Mouse (Mus musculus): ENCODE data around the gene Adi1. TPM values are rescaled to one million over a fixed set of nuclear protein-coding genes. Genes with fewer than 3 reads are reported as not detected.

Gene Adi1
- polyA plus RNA-seq, 1 experiment: 15.7 TPM

- peak; percentile 66 for DNase-seq (ENCODE audit: low read depth)
Observed at GRCm38 (mm10) chr12:28697821-28698595, 23.0 kb downstream of the Adi1 start.

DNA sequence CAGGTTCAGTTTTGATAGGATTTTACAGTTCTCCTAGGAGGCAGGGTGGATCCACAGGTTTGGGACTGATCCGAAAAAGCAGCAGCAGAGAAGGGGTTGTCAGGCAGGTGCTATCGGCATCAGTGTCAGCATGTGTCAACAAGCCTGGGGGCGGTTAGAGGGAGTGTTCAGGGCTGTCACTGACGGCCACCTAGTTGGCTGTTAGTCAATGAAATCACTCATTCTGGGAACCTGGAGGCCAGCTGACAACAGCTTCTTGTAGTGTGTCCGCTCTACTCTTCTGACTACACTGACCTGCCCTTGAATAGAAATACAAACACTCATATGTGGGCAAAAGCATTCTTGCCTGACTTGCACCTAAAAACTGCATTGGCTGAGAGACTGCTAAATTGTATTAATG, 24.1 kb downstream of the Adi1 start:
- TF ChIP-seq CTCF (IDR thresholded peaks at IDR 0.05; ENCODE audit: borderline replicate concordance, extremely low read depth, insufficient read depth, insufficient read length) (no peak), POLR2A (IDR thresholded peaks at IDR 0.05; ENCODE audit: borderline replicate concordance, extremely low read depth, insufficient read depth, insufficient read length, poor library complexity, severe bottlenecking) (no peak)
- no peak for DNase-seq (ENCODE audit: low read depth)

More at GRCm38 (mm10) chr12:28697821-28698595, 23.0 kb downstream of the Adi1 start:
- TF ChIP-seq CTCF (IDR thresholded peaks at IDR 0.05; ENCODE audit: borderline replicate concordance, extremely low read depth, insufficient read depth, insufficient read length) (no peak), POLR2A (IDR thresholded peaks at IDR 0.05; ENCODE audit: borderline replicate concordance, extremely low read depth, insufficient read depth, insufficient read length, poor library complexity, severe bottlenecking) (no peak)

GRCm38 (mm10) chr12:28699656-28700055, 24.6 kb downstream of the Adi1 start:
- TF ChIP-seq CTCF (IDR thresholded peaks at IDR 0.05; ENCODE audit: borderline replicate concordance, extremely low read depth, insufficient read depth, insufficient read length): peak; percentile 87; the same call in 1 of the 2 replicates
- TF ChIP-seq POLR2A (IDR thresholded peaks at IDR 0.05; ENCODE audit: borderline replicate concordance, extremely low read depth, insufficient read depth, insufficient read length, poor library complexity, severe bottlenecking): no peak
- DNase-seq (ENCODE audit: low read depth): peak; percentile 89

GRCm38 (mm10) chr12:28700101-28700511, 25.1 kb downstream of the Adi1 start:
- TF ChIP-seq POLR2A (IDR thresholded peaks at IDR 0.05; ENCODE audit: borderline replicate concordance, extremely low read depth, insufficient read depth, insufficient read length, poor library complexity, severe bottlenecking): no peak
- TF ChIP-seq CTCF (IDR thresholded peaks at IDR 0.05; ENCODE audit: borderline replicate concordance, extremely low read depth, insufficient read depth, insufficient read length): no peak
- DNase-seq (ENCODE audit: low read depth): no peak

GRCm38 (mm10) chr12:28700561-28701025, 25.6 kb downstream of the Adi1 start:
- DNase-seq (ENCODE audit: low read depth): peak; percentile 91
- TF ChIP-seq POLR2A (IDR thresholded peaks at IDR 0.05; ENCODE audit: borderline replicate concordance, extremely low read depth, insufficient read depth, insufficient read length, poor library complexity, severe bottlenecking) (no peak), CTCF (IDR thresholded peaks at IDR 0.05; ENCODE audit: borderline replicate concordance, extremely low read depth, insufficient read depth, insufficient read length) (no peak)

GRCm38 (mm10) chr12:28701302-28701701, 26.3 kb downstream of the Adi1 start:
- DNase-seq (ENCODE audit: low read depth): no peak
- TF ChIP-seq POLR2A (IDR thresholded peaks at IDR 0.05; ENCODE audit: borderline replicate concordance, extremely low read depth, insufficient read depth, insufficient read length, poor library complexity, severe bottlenecking) (no peak), CTCF (IDR thresholded peaks at IDR 0.05; ENCODE audit: borderline replicate concordance, extremely low read depth, insufficient read depth, insufficient read length) (no peak)

DNA sequence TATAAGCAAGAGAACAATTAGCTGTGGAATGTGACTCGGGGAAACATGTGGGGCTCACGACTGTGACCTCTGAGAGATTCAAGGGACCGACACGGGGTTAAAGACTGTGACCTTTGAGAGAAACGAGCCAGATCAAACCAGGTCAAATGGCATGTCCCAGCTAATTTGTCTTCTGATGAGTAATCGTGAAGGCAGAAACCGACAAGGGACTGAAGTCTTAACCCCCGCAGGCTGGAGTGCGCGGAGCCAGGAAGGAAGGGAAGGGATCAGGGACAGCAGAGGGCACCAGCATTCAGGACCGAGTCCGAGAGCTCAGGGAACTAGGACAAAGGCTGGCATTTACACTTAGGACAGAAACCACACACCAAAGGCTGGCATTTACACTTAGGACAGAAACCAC, 29.4 kb downstream of the Adi1 start:
- TF ChIP-seq CTCF (IDR thresholded peaks at IDR 0.05; ENCODE audit: borderline replicate concordance, extremely low read depth, insufficient read depth, insufficient read length) (peak; percentile 16; the same call in 1 of the 2 replicates), POLR2A (IDR thresholded peaks at IDR 0.05; ENCODE audit: borderline replicate concordance, extremely low read depth, insufficient read depth, insufficient read length, poor library complexity, severe bottlenecking) (no peak)
- DNase-seq (ENCODE audit: low read depth): peak; percentile 48

DNA sequence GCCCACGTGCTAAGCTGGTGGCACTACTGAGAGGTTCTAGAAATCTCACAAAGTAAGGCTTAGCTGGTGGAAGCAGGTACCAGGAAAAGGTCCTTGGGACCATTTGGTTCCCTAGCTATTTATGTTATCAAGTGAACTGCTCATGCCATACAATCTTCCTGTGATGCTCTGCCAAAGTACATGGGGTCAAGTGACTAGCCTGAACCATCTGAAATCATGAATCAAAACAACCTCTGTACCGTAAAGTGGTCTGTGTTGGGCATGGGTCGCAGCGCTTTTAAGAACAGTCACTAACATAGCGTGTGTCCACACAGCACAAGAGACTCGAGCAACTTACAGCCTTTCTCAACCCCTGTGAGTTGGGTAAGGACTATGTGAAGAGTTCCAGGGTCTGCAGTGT, 30.2 kb downstream of the Adi1 start:
- DNase-seq (ENCODE audit: low read depth): no peak
- no peak for TF ChIP-seq POLR2A (IDR thresholded peaks at IDR 0.05; ENCODE audit: borderline replicate concordance, extremely low read depth, insufficient read depth, insufficient read length, poor library complexity, severe bottlenecking)
- no peak for TF ChIP-seq CTCF (IDR thresholded peaks at IDR 0.05; ENCODE audit: borderline replicate concordance, extremely low read depth, insufficient read depth, insufficient read length)

GRCm38 (mm10) chr12:28708154-28708553, 33.1 kb downstream of the Adi1 start:
- TF ChIP-seq CTCF (IDR thresholded peaks at IDR 0.05; ENCODE audit: borderline replicate concordance, extremely low read depth, insufficient read depth, insufficient read length) (no peak), POLR2A (IDR thresholded peaks at IDR 0.05; ENCODE audit: borderline replicate concordance, extremely low read depth, insufficient read depth, insufficient read length, poor library complexity, severe bottlenecking) (no peak)

DNA sequence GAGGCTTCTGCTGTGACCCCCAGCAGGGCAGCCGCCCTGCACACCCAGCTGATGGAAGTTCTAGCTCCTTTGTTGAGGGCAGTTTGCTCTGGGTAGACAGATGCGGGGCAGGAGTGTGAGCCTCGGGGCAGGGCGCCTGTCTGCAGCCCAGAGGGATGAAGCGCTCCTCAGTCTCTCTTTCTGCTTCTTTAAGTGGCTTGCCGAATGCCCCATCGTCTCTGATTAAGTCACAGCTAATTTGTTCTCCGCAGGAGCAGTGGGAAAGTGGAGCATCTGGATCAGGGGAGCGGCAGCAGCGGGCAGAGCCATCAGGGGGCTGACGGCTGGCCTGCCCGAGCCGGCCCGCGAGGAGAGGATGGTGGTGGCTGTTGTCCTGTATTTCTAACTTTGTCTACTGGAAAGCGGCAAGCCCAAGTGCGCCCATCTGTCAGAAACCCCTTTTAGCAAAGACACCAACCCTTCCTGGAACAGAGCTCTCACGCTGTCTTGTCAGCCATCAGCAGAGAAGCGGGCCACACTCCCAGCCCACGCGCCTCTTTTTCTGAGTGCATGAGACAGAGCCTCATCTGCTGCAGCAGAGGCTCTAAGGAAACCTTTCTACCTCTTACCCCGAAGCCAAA, 35.6 kb downstream of the Adi1 start:
- TF ChIP-seq CTCF (IDR thresholded peaks at IDR 0.05; ENCODE audit: borderline replicate concordance, extremely low read depth, insufficient read depth, insufficient read length) (no peak), POLR2A (IDR thresholded peaks at IDR 0.05; ENCODE audit: borderline replicate concordance, extremely low read depth, insufficient read depth, insufficient read length, poor library complexity, severe bottlenecking) (no peak)
- peak; percentile 34 for DNase-seq (ENCODE audit: low read depth)

More at GRCm38 (mm10) chr12:28708154-28708553, 33.1 kb downstream of the Adi1 start:
- DNase-seq (ENCODE audit: low read depth): no peak

- no peak for DNase-seq (ENCODE audit: low read depth)
- no peak for TF ChIP-seq CTCF (IDR thresholded peaks at IDR 0.05; ENCODE audit: borderline replicate concordance, extremely low read depth, insufficient read depth, insufficient read length)
- TF ChIP-seq POLR2A (IDR thresholded peaks at IDR 0.05; ENCODE audit: borderline replicate concordance, extremely low read depth, insufficient read depth, insufficient read length, poor library complexity, severe bottlenecking): no peak
Observed at GRCm38 (mm10) chr12:28714822-28715632, 40.0 kb downstream of the Adi1 start.
